Mouse (Mus musculus) layer of hippocampus, postnatal 25 days (tissue): ENCODE measurements around the gene Stard8. TPM values are rescaled to one million over a fixed set of nuclear protein-coding genes. Genes with fewer than 3 reads are reported as not detected.

ENCODE experiments used
- total RNA-seq, 2 experiments: library from RNA; stranded (reverse); gene quantifications; 2 replicates each; pipeline ENCODE4 v1.2.3; 2021

Stard8 gene
- total RNA-seq, 2 experiments from 2014 or later = 5.5 to 8.5 TPM

Other genes with a start within 250 kb of the Stard8 start
- 10 to 100 TPM; 37.9 to 39.3 TPM for gene Ophn1, start 112.2 kb upstream of the Stard8 start, total RNA-seq
- 10 to 100 TPM; 32.8 to 36.6 TPM for gene Yipf6, start 66.9 kb upstream of the Stard8 start, total RNA-seq
- gene Efnb1, start 132.9 kb downstream of the Stard8 start, total RNA-seq = 10 to 100 TPM; 11.6 to 14.8 TPM